Mouse (Mus musculus) E14TG2a.4 (cell line): ENCODE results near the gene Add2.

Experiments used
- H3K27me3 ChIP-seq: 2 replicates; pipeline ENCODE4 v1.6.1; 2014; ENCODE audit warnings: low read length, control low read depth; ENCODE audit not compliant: insufficient read depth
- H3K36me3 ChIP-seq: 2 replicates; pipeline ENCODE4 v1.6.1; 2014; ENCODE audit warnings: low read length, control low read depth; ENCODE audit not compliant: insufficient read depth
- H3K4me1 ChIP-seq: replicated peaks from 2 replicates; pipeline ENCODE4 v1.6.1; 2014; ENCODE audit warnings: low read depth, low read length, control low read depth
- H3K4me3 ChIP-seq: replicated peaks from 2 replicates; pipeline ENCODE4 v1.5.1; 2014; ENCODE audit warnings: mild to moderate bottlenecking, low read length
- H3K9me3 ChIP-seq: 2 replicates; pipeline ENCODE4 v1.6.1; 2014; ENCODE audit warnings: low read length, control low read depth
- CTCF ChIP-seq: conservative IDR thresholded peaks from 2 replicates; pipeline ENCODE4 v1.5.1; 2014; ENCODE audit warnings: low read length
- NANOG ChIP-seq: IDR thresholded peaks from 2 replicates; pipeline ENCODE4 v1.6.1; 2014; ENCODE audit warnings: borderline replicate concordance, low read length, mixed read lengths
- POU5F1 ChIP-seq: IDR thresholded peaks from 2 replicates; pipeline ENCODE4 v1.6.1; 2014; ENCODE audit warnings: low read length, borderline replicate concordance

Gene Add2

GRCm38 (mm10) chr6:86033635-86034034 lies 5.2 kb downstream of the Add2 start:
- Histone ChIP-seq H3K4me1 (no peaks in the 10 kb centered on the region; the same call in 1 of the 2 replicates), H3K4me3 (no peak overlapping the region), H3K9me3 (peaks cover 6% of the 10 kb centered on the region; the same call in 1 of the 2 replicates), H3K27me3 (peaks cover 20% of the 10 kb centered on the region), H3K36me3 (no peaks in the 10 kb centered on the region)
- TF ChIP-seq NANOG, result no peak
- TF ChIP-seq POU5F1, result no peak
- TF ChIP-seq CTCF, result no peak

- Histone ChIP-seq H3K27me3 (no peaks in the 10 kb centered on the region), H3K9me3 (no peaks in the 10 kb centered on the region), H3K4me1 (no peaks in the 10 kb centered on the region), H3K36me3 (no peaks in the 10 kb centered on the region), H3K4me3 (no peak overlapping the region)
- no peak for TF ChIP-seq CTCF
- TF ChIP-seq POU5F1, result no peak
- no peak for TF ChIP-seq NANOG
These were observed 10.4 kb downstream of the Add2 start for GRCm38 (mm10) chr6:86038901-86039300.

GRCm38 (mm10) chr6:86040140-86040539 lies 11.7 kb downstream of the Add2 start:
- H3K36me3 ChIP-seq, result no peaks in the 10 kb centered on the region
- no peak for TF ChIP-seq NANOG
- no peak for TF ChIP-seq CTCF
- no peak for TF ChIP-seq POU5F1
- no peaks in the 10 kb centered on the region for H3K9me3 ChIP-seq
- no peaks in the 10 kb centered on the region for H3K27me3 ChIP-seq
- H3K4me3 ChIP-seq, result no peak overlapping the region
- no peaks in the 10 kb centered on the region for H3K4me1 ChIP-seq

DNA sequence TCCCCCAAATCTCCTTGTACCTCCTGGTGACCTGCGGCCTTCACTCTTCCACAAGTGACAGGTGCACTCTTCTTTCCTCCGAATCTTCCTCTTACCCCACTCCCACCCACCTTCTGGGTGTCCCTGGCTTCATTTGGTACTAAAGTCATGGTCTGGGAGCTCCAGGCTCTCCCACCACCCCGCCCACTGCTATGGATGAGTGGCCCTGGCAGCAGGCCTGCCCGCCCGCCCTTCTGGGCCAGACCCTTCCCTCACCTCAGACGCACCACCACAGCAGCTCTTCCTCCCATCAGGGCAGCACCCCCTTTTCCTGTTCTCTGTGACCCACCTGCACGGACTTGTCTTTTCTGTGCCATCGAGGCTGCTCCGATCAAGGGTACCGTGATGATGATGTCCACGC lies 19.0 kb downstream of the Add2 start:
- TF ChIP-seq CTCF (no peak), NANOG (no peak), POU5F1 (no peak)
- H3K36me3 ChIP-seq, result no peaks in the 10 kb centered on the region
- H3K4me3 ChIP-seq, result no peak overlapping the region
- H3K9me3 ChIP-seq, result no peaks in the 10 kb centered on the region
- peaks cover 11% of the 10 kb centered on the region for H3K27me3 ChIP-seq
- H3K4me1 ChIP-seq, result 0 out of 2 replicates have a peak, but pooled peaks cover 4% of the 10 kb centered on the region

GRCm38 (mm10) chr6:86048509-86048908 lies 20.0 kb downstream of the Add2 start:
- Histone ChIP-seq H3K36me3 (no peaks in the 10 kb centered on the region), H3K4me1 (0 out of 2 replicates have a peak, but pooled peaks cover 4% of the 10 kb centered on the region), H3K9me3 (no peaks in the 10 kb centered on the region), H3K27me3 (peaks cover 11% of the 10 kb centered on the region), H3K4me3 (no peak overlapping the region)
- TF ChIP-seq NANOG, result no peak
- no peak for TF ChIP-seq CTCF
- no peak for TF ChIP-seq POU5F1

- H3K36me3 ChIP-seq, result no peaks in the 10 kb centered on the region
- TF ChIP-seq NANOG, result no peak
- peaks cover 11% of the 10 kb centered on the region for H3K27me3 ChIP-seq
- no peak overlapping the region for H3K4me3 ChIP-seq
- no peaks in the 10 kb centered on the region for H3K9me3 ChIP-seq
- H3K4me1 ChIP-seq, result 0 out of 2 replicates have a peak, but pooled peaks cover 4% of the 10 kb centered on the region
These were observed 22.2 kb downstream of the Add2 start for GRCm38 (mm10) chr6:86050586-86051268.

DNA sequence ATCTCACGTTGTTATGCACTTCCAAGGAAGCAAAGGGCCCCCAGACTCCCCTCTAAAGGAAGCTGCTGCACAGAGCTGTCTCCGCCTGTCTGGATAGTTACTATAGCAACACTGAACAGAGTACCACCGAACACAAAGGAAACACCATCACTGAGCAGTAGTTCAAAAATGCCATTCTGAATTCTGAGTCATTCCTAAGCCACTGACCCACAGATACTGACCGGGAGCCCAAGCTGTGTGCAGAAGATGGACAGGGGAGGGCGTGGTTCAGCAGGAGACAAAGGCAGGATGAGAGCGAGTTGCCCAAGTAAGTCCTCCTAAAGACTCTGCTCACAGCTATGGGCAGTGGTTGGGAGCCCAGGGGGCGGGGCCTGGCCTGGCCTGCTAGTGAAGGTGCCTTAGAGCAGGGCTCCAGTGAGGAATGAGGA lies 23.6 kb downstream of the Add2 start:
- H3K27me3 ChIP-seq, result peaks cover 3% of the 10 kb centered on the region
- H3K36me3 ChIP-seq, result no peaks in the 10 kb centered on the region
- no peak overlapping the region for H3K4me3 ChIP-seq
- TF ChIP-seq NANOG (no peak), POU5F1 (no peak), CTCF (no peak)
- 0 out of 2 replicates have a peak, but pooled peaks cover 4% of the 10 kb centered on the region for H3K4me1 ChIP-seq
- no peaks in the 10 kb centered on the region for H3K9me3 ChIP-seq

DNA sequence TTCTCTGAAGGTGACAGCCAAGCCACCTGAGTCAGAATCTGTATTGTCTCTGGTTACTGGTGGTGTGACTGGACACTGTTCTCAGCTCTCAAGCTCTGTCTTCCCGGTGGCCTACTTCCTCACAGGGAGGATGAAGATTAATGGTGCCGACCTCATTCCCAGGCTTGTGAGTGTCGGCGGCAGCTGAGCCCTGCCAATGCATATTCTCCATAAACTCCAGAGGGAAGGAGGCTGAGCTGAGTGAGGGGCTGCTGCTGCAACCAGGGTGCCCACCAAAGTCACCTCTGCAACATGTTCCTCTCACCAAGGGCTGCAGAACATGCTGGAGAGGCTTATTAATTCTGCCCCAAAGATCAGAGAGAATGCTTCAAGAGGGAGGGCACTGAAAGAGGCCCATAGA lies 24.1 kb downstream of the Add2 start:
- TF ChIP-seq CTCF (no peak), NANOG (no peak), POU5F1 (no peak)
- Histone ChIP-seq H3K4me1 (0 out of 2 replicates have a peak, but pooled peaks cover 4% of the 10 kb centered on the region), H3K4me3 (no peak overlapping the region), H3K9me3 (no peaks in the 10 kb centered on the region), H3K36me3 (no peaks in the 10 kb centered on the region), H3K27me3 (no peaks in the 10 kb centered on the region)

DNA sequence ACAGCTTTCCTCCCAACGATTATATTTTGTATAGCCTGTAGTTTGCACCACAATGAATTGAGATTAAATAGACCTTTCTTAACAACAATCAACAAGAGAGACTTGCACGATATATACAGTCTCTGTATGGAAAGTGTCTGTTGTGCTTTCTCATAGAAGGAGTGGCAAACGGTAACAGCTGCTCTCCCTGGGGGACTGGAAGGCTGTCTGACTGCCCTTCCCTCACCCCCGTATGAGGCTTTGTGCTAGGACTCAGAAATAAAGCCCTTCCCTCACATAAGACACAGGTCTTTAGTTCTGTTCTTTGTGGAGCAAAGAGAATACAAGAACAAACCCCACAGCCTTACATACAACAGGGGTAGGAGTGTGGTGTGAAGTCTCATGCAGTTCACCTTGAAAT lies 24.6 kb downstream of the Add2 start:
- Histone ChIP-seq H3K9me3 (no peaks in the 10 kb centered on the region), H3K4me3 (no peak overlapping the region), H3K27me3 (no peaks in the 10 kb centered on the region), H3K4me1 (0 out of 2 replicates have a peak, but pooled peaks cover 4% of the 10 kb centered on the region), H3K36me3 (no peaks in the 10 kb centered on the region)
- TF ChIP-seq POU5F1 (no peak), CTCF (no peak), NANOG (no peak)
